Mouse (Mus musculus): ENCODE data around the gene Thsd4. TPM values are rescaled to one million over a fixed set of nuclear protein-coding genes. Genes with fewer than 3 reads are reported as not detected.

The Thsd4 gene
- polyA plus RNA-seq, 1 experiment from 2014 or later = 19.9 TPM

GRCm38 (mm10) chr9:60054951-60055350, 466.9 kb downstream of the Thsd4 start:
- no peak overlapping the region for H3K4me3 ChIP-seq (replicated peaks; ENCODE audit: low read depth, low read length)
- TF ChIP-seq CTCF (IDR thresholded peaks at IDR 0.05; ENCODE audit: low read depth) = no peak
- WGBS = 64% methylated on average over 5 of the region's 5 CpGs
- ATAC-seq (replicated peaks; ENCODE audit: low FRiP score, low read depth) (no peak), DNase-seq (ENCODE audit: low spot score) (peak; percentile 13)
- no peaks in the 10 kb centered on the region for H3K9me3 ChIP-seq (replicated peaks; ENCODE audit: low read length)
- no peaks in the 10 kb centered on the region for H3K4me1 ChIP-seq (replicated peaks; ENCODE audit: insufficient read depth, low read length)
- 0 out of 2 replicates have a peak, but pooled peaks cover 3% of the 10 kb centered on the region for H3K36me3 ChIP-seq (ENCODE audit: insufficient read depth, low read length)
- H3K27me3 ChIP-seq (ENCODE audit: insufficient read depth, low read length) = no peaks in the 10 kb centered on the region
- no peak overlapping the region for H3K9ac ChIP-seq (ENCODE audit: low read depth, low read length)
- no peak overlapping the region for H3K4me2 ChIP-seq (ENCODE audit: low read length)
- H3K27ac ChIP-seq = no peak overlapping the region

DNA sequence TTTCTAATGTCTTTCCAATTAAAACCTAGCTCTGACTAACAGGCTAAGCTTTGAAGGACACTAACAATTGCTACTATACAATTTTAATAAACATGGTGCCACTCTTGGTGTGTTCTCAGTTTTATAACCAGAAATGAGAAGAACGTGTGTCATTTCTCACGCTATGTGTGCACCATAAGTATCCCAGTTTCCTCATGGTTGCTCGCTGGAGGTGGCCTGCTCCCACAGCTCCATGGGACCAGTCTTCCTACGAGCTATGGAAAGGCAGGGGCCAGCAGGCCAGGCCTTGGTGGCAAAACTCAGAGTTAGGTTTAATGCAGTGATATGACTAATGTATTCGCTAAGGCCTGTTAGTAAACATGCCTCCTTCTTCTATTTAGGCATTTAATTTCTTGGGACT, 468.7 kb downstream of the Thsd4 start:
- Histone ChIP-seq H3K27me3 (ENCODE audit: insufficient read depth, low read length) (no peaks in the 10 kb centered on the region), H3K27ac (no peak overlapping the region), H3K9me3 (replicated peaks; ENCODE audit: low read length) (no peaks in the 10 kb centered on the region), H3K4me3 (replicated peaks; ENCODE audit: low read depth, low read length) (no peak overlapping the region), H3K9ac (ENCODE audit: low read depth, low read length) (no peak overlapping the region), H3K36me3 (ENCODE audit: insufficient read depth, low read length) (0 out of 2 replicates have a peak, but pooled peaks cover 3% of the 10 kb centered on the region), H3K4me2 (ENCODE audit: low read length) (no peak overlapping the region), H3K4me1 (replicated peaks; ENCODE audit: insufficient read depth, low read length) (no peaks in the 10 kb centered on the region)
- TF ChIP-seq CTCF (IDR thresholded peaks at IDR 0.05; ENCODE audit: low read depth) = no peak
- ATAC-seq (replicated peaks; ENCODE audit: low FRiP score, low read depth) (no peak), DNase-seq (ENCODE audit: low spot score) (no peak)
- WGBS = 92% methylated on average over 5 of the region's 5 CpGs

DNA sequence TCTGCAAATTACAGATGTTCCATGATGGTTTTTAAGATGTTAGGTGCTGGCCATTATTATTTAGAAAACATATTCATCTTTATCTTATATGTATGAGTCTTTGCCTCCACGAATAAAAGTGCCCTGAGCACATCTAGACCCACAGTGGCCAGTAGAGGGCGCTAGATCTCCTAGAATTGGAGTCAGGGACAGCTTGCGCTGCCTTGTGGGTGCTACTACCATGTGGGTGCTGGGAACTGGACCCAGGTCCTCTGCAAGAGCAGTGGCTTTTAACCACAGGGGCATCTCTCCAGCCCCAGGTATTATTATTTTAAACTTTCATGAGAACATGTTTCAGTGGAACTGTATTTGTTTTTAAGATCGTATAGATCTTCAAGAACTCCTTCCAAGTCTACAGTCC, 469.4 kb downstream of the Thsd4 start:
- 80% methylated on average over 4 of the region's 4 CpGs for WGBS
- ATAC-seq (replicated peaks; ENCODE audit: low FRiP score, low read depth) = no peak

DNA sequence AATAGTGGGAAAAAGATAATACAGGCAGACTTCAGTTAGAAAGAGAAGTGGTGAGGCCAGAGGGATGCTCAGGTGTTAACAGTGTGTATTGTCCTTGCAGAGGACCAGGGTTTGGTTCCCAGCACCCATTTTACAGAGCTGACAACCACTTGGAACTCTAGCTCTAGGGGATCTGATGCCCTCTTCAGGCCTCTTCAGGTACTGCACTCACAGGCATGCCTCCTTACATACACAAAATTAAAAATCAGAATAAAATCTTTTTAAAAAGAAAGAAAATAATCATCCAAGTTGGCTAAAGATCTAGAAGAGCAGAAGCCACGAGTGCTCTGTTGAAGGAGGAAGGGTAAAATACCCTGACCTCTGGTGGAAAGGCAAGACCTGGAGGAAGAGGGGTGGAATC, 478.7 kb downstream of the Thsd4 start:
- H3K4me2 ChIP-seq (ENCODE audit: low read length) = no peak overlapping the region
- no peaks in the 10 kb centered on the region for H3K27me3 ChIP-seq (ENCODE audit: insufficient read depth, low read length)
- H3K27ac ChIP-seq = no peak overlapping the region
- ATAC-seq (replicated peaks; ENCODE audit: low FRiP score, low read depth) = no peak
- no peaks in the 10 kb centered on the region for H3K4me1 ChIP-seq (replicated peaks; ENCODE audit: insufficient read depth, low read length)
- H3K9me3 ChIP-seq (replicated peaks; ENCODE audit: low read length) = no peaks in the 10 kb centered on the region
- 92% methylated on average over 1 of the region's 1 CpGs for WGBS
- no peak overlapping the region for H3K4me3 ChIP-seq (replicated peaks; ENCODE audit: low read depth, low read length)
- peaks cover 3% of the 10 kb centered on the region; the same call in 1 of the 2 replicates for H3K36me3 ChIP-seq (ENCODE audit: insufficient read depth, low read length)
- H3K9ac ChIP-seq (ENCODE audit: low read depth, low read length) = no peak overlapping the region
- no peak; the same call in 1 of the 2 replicates for TF ChIP-seq CTCF (IDR thresholded peaks at IDR 0.05; ENCODE audit: low read depth)
- DNase-seq (ENCODE audit: low spot score) = no peak

More for the DNA sequence above, 469.4 kb downstream of the Thsd4 start:
- H3K36me3 ChIP-seq (ENCODE audit: insufficient read depth, low read length) = 0 out of 2 replicates have a peak, but pooled peaks cover 3% of the 10 kb centered on the region
- no peak overlapping the region for H3K9ac ChIP-seq (ENCODE audit: low read depth, low read length)
- no peaks in the 10 kb centered on the region for H3K9me3 ChIP-seq (replicated peaks; ENCODE audit: low read length)
- no peak overlapping the region for H3K4me3 ChIP-seq (replicated peaks; ENCODE audit: low read depth, low read length)
- H3K4me2 ChIP-seq (ENCODE audit: low read length) = no peak overlapping the region
- no peak for DNase-seq (ENCODE audit: low spot score)
- H3K27me3 ChIP-seq (ENCODE audit: insufficient read depth, low read length) = no peaks in the 10 kb centered on the region
- H3K27ac ChIP-seq = no peak overlapping the region
- H3K4me1 ChIP-seq (replicated peaks; ENCODE audit: insufficient read depth, low read length) = no peaks in the 10 kb centered on the region
- TF ChIP-seq CTCF (IDR thresholded peaks at IDR 0.05; ENCODE audit: low read depth) = peak; percentile 31

- H3K9me3 ChIP-seq (replicated peaks; ENCODE audit: low read length) = no peaks in the 10 kb centered on the region
- no peak overlapping the region for H3K4me2 ChIP-seq (ENCODE audit: low read length)
- H3K27me3 ChIP-seq (ENCODE audit: insufficient read depth, low read length) = no peaks in the 10 kb centered on the region
- H3K4me1 ChIP-seq (replicated peaks; ENCODE audit: insufficient read depth, low read length) = no peaks in the 10 kb centered on the region
- no peak overlapping the region for H3K27ac ChIP-seq
- no peak overlapping the region for H3K4me3 ChIP-seq (replicated peaks; ENCODE audit: low read depth, low read length)
- TF ChIP-seq CTCF (IDR thresholded peaks at IDR 0.05; ENCODE audit: low read depth) = no peak
- ATAC-seq (replicated peaks; ENCODE audit: low FRiP score, low read depth) (no peak), DNase-seq (ENCODE audit: low spot score) (no peak)
- no peak overlapping the region for H3K9ac ChIP-seq (ENCODE audit: low read depth, low read length)
- H3K36me3 ChIP-seq (ENCODE audit: insufficient read depth, low read length) = peaks cover 6% of the 10 kb centered on the region; the same call in 1 of the 2 replicates
- WGBS = 88% methylated on average over 4 of the region's 4 CpGs
These were observed 487.0 kb downstream of the Thsd4 start for GRCm38 (mm10) chr9:60034883-60035282.

DNA sequence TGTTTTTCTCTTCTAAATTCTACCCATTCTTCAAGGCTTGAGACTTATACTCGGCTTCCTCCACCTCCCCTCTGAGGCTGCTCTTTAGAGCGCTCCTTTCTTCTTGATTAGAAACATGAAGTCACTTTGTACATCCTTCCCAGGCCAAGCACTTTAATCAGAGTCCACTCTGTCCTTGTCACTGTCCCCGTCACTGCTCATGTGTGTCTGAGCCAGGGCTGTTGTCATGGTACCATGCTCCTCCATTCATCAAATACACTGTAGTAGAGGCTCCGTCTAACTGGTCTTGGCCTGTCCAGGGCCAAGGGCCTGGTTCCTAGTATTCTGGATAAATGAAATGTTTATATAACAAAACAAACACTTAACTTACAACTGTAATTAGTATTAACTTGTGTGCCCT, 494.6 kb downstream of the Thsd4 start:
- no peak overlapping the region for H3K4me2 ChIP-seq (ENCODE audit: low read length)
- no peak overlapping the region for H3K27ac ChIP-seq
- peaks cover 9% of the 10 kb centered on the region for H3K4me1 ChIP-seq (replicated peaks; ENCODE audit: insufficient read depth, low read length)
- H3K27me3 ChIP-seq (ENCODE audit: insufficient read depth, low read length) = no peaks in the 10 kb centered on the region
- no peaks in the 10 kb centered on the region for H3K9me3 ChIP-seq (replicated peaks; ENCODE audit: low read length)
- DNase-seq (ENCODE audit: low spot score) (no peak), ATAC-seq (replicated peaks; ENCODE audit: low FRiP score, low read depth) (no peak)
- H3K9ac ChIP-seq (ENCODE audit: low read depth, low read length) = no peak overlapping the region
- no peak for TF ChIP-seq CTCF (IDR thresholded peaks at IDR 0.05; ENCODE audit: low read depth)
- 87% methylated on average over 4 of the region's 4 CpGs for WGBS
- no peak overlapping the region for H3K4me3 ChIP-seq (replicated peaks; ENCODE audit: low read depth, low read length)
- H3K36me3 ChIP-seq (ENCODE audit: insufficient read depth, low read length) = no peaks in the 10 kb centered on the region

- peak; percentile 23; the same call in 1 of the 2 replicates for TF ChIP-seq CTCF (IDR thresholded peaks at IDR 0.05; ENCODE audit: low read depth)
- Histone ChIP-seq H3K9ac (ENCODE audit: low read depth, low read length) (no peak overlapping the region), H3K4me1 (replicated peaks; ENCODE audit: insufficient read depth, low read length) (peaks cover 9% of the 10 kb centered on the region), H3K4me2 (ENCODE audit: low read length) (no peak overlapping the region), H3K36me3 (ENCODE audit: insufficient read depth, low read length) (no peaks in the 10 kb centered on the region), H3K27ac (no peak overlapping the region), H3K9me3 (replicated peaks; ENCODE audit: low read length) (no peaks in the 10 kb centered on the region), H3K27me3 (ENCODE audit: insufficient read depth, low read length) (no peaks in the 10 kb centered on the region), H3K4me3 (replicated peaks; ENCODE audit: low read depth, low read length) (no peak overlapping the region)
- WGBS = 94% methylated on average over 2 of the region's 2 CpGs
- ATAC-seq (replicated peaks; ENCODE audit: low FRiP score, low read depth) (no peak), DNase-seq (ENCODE audit: low spot score) (no peak)
These were observed 495.1 kb downstream of the Thsd4 start for GRCm38 (mm10) chr9:60026795-60027194.

All from kidney, postnatal 0 days (tissue).